Mouse (Mus musculus) testis, adult 2 months (tissue): Measurements from ENCODE around the gene Calr4.

Experiments used
- CTCF ChIP-seq: fragments of 200-500 bp; IDR thresholded peaks from 2 replicates; pipeline ENCODE4 v1.5.1; 2012; ENCODE audit warnings: low read depth, mild to moderate bottlenecking, inconsistent platforms, low read length, moderate library complexity; ENCODE audit not compliant: control insufficient read depth, insufficient read depth, insufficient replicate concordance
- POLR2A ChIP-seq: fragments of 200-500 bp; IDR thresholded peaks from 2 replicates; pipeline ENCODE4 v1.6.1; 2012; ENCODE audit warnings: low read depth, mild to moderate bottlenecking, inconsistent platforms, low read length, moderate library complexity; ENCODE audit not compliant: control insufficient read depth

DNA sequence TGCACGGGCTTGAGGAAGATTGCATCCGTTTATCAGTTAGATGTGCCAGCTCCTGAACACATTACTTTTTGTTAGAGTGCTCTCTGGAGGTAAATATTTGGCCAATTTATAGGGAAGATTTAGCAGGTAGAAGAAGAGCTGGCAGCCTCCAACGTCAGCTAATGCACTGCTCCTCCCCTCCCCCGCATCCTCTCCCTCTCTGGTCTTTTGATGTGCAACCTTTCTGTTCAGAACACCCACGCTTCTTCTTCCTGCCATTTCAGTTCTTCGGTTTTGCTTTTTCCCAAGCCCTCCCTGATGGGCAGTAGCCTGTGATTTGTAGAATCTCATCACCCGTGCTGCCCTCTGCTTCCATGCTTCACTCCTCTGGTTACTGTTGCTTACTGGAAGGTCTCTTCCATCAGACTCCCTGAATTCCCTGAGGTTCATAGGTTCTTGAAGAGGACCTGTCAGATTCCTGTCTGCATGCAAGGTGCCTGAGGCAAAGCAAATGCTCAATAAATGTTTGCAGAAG lies 4.5 kb upstream of the Calr4 start:
- TF ChIP-seq POLR2A (no peak), CTCF (no peak)
